8 mouse cellular contexts compared by ENCODE assay signal in the genomic region with DNA sequence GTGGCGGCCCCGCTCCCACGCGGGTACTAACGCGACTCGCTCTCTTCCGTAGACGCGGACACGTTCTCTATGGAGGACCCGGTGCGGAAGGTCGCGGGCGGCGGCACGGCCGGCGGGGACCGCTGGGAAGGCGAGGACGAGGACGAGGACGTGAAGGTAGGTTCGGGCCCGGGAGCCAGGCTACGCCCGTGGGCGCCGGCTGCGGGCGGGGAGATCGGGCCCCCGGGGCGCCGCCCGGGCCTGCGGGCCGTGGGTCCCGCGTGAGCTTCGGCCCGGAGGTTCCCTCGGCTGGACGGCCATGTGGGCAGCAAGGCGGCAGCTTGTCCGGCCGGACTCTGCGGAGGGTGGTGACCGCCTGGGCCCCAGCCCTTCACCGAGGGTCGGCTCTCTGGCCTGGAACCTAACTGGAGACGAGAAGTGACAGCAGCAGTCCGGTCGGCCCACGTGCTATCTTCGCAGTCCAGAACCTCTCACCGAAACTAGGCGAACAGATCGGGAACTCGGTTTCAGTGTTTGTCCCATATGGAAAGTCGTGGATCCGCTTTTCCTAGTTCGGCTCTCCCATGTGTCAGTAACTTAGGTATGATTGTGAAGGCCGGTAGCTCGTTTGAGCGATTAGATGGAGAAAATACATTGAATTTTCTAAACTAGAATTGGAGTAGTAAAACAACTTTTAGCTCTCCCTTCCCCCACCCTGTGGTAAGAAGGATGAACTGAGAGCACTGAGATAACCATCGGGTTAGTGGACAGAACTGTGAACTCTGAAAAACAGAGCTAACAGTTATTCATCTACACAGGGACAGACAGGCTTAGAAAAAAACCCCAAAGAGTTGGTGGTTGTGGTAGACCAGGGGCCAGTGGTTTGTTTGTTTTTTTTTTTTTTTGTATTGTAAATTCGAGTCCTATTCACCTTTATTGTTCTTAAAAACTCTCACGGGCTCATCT. TPM values are rescaled to one million over a fixed set of nuclear protein-coding genes. Genes with fewer than 3 reads are reported as not detected.
DNase-seq lines count a peak whose midpoint lies in the region; ATAC-seq and TF ChIP-seq lines count a peak whose summit lies in the region.

No protein-coding gene starts in this region.

- peak overlapping the region; percentile 95 for H3K27ac ChIP-seq in bone marrow, adult 2 months (ENCODE audit: control insufficient read depth, insufficient read depth, low read depth, low read length, poor library complexity)
- H3K27ac ChIP-seq in forebrain, postnatal 0 days (ENCODE audit: low read depth, low read length): peak overlapping the region; percentile 83
- H3K27ac ChIP-seq in hindbrain, embryonic 16.5 days (ENCODE audit: low read depth, low read length): peak overlapping the region; percentile 86
- peak overlapping the region; percentile 81 for H3K27ac ChIP-seq in limb, embryonic 14.5 days (replicated peaks; ENCODE audit: low read depth, low read length)
- peak overlapping the region; percentile 84 for H3K27ac ChIP-seq in midbrain, embryonic 13.5 days
- peak overlapping the region; percentile 93 for H3K27ac ChIP-seq in stomach, postnatal 0 days (replicated peaks)

- H3K4me3 ChIP-seq in bone marrow, adult 2 months (replicated peaks; ENCODE audit: control insufficient read depth, low read depth, low read length): peak overlapping the region; percentile 80
- peak overlapping the region; percentile 74 for H3K4me3 ChIP-seq in forebrain, postnatal 0 days (ENCODE audit: low read depth, low read length)
- H3K4me3 ChIP-seq in hindbrain, embryonic 16.5 days (ENCODE audit: low read length): peak overlapping the region; percentile 98
- peak overlapping the region; percentile 81 for H3K4me3 ChIP-seq in limb, embryonic 14.5 days (replicated peaks; ENCODE audit: low read length)
- H3K4me3 ChIP-seq in midbrain, embryonic 13.5 days (replicated peaks): peak overlapping the region; percentile 92
- peak overlapping the region; percentile 84 for H3K4me3 ChIP-seq in stomach, postnatal 0 days (ENCODE audit: low read depth, low read length)

- no peaks in the 10 kb centered on the region for H3K27me3 ChIP-seq in forebrain, postnatal 0 days (ENCODE audit: insufficient read depth, low read length)
- H3K27me3 ChIP-seq in hindbrain, embryonic 16.5 days (replicated peaks; ENCODE audit: control insufficient read depth, insufficient read depth, low read length): no peaks in the 10 kb centered on the region
- H3K27me3 ChIP-seq in limb, embryonic 14.5 days (ENCODE audit: control insufficient read depth, insufficient read depth, low read length): no peaks in the 10 kb centered on the region
- no peaks in the 10 kb centered on the region for H3K27me3 ChIP-seq in midbrain, embryonic 13.5 days
- no peaks in the 10 kb centered on the region for H3K27me3 ChIP-seq in stomach, postnatal 0 days (ENCODE audit: control insufficient read depth, insufficient read depth, low read length)

- WGBS in bone marrow, adult 2 months: under 1% methylated on average over 71 of the region's 71 CpGs
- whole genome bisulfite sequencing in forebrain, postnatal 0 days: 1% methylated on average over 51 of the region's 71 CpGs
- under 1% methylated on average over 64 of the region's 71 CpGs for WGBS in hindbrain, embryonic 16.5 days
- WGBS in limb, embryonic 14.5 days: 1% methylated on average over 48 of the region's 71 CpGs
- 2% methylated on average over 60 of the region's 71 CpGs for WGBS in midbrain, embryonic 13.5 days
- WGBS in stomach, postnatal 0 days: under 1% methylated on average over 55 of the region's 71 CpGs

- no peak for TF ChIP-seq EP300 in stomach, postnatal 0 days (optimal IDR thresholded peaks at IDR 0.05)

- peak overlapping the region; percentile 75 for H3K4me2 ChIP-seq in forebrain, postnatal 0 days (ENCODE audit: low read depth)
- peak overlapping the region; percentile 81 for H3K4me2 ChIP-seq in hindbrain, embryonic 16.5 days (ENCODE audit: low read length)
- peak overlapping the region; percentile 65 for H3K4me2 ChIP-seq in limb, embryonic 14.5 days (replicated peaks; ENCODE audit: low read depth, low read length, severe bottlenecking)
- peak overlapping the region; percentile 84 for H3K4me2 ChIP-seq in midbrain, embryonic 13.5 days (replicated peaks)
- peak overlapping the region; percentile 70 for H3K4me2 ChIP-seq in stomach, postnatal 0 days (replicated peaks; ENCODE audit: low read depth)

- TF ChIP-seq CTCF in bone marrow, adult 2 months (IDR thresholded peaks at IDR 0.05; ENCODE audit: control insufficient read depth, insufficient read depth, low read length): no peak
- no peak for TF ChIP-seq CTCF in forebrain, postnatal 0 days (IDR thresholded peaks at IDR 0.05; ENCODE audit: low read depth)
- TF ChIP-seq CTCF in stomach, postnatal 0 days (IDR thresholded peaks at IDR 0.05; ENCODE audit: low read depth): no peak

- peak; percentile 48 for DNase-seq in layer of hippocampus, adult 11-12 months (ENCODE audit: low spot score)
- no peak for DNase-seq in layer of hippocampus, postnatal 36 days
- DNase-seq in forebrain, postnatal 0 days: no peak
- DNase-seq in limb, embryonic 14.5 days (ENCODE audit: low spot score): no peak
- peak; percentile 60 for DNase-seq in stomach, postnatal 0 days (ENCODE audit: low spot score)

- peak; percentile 10; the same call in 1 of the 2 replicates for TF ChIP-seq POLR2A in bone marrow, adult 2 months (IDR thresholded peaks at IDR 0.05; ENCODE audit: borderline replicate concordance, control insufficient read depth, low read depth, low read length)
- no peak for TF ChIP-seq POLR2A in limb, embryonic 14.5 days (IDR thresholded peaks at IDR 0.05; ENCODE audit: borderline replicate concordance, extremely low read depth, insufficient read depth, insufficient read length)

- no peaks in the 10 kb centered on the region; the same call in 1 of the 2 replicates for H3K4me1 ChIP-seq in bone marrow, adult 2 months (ENCODE audit: control insufficient read depth, insufficient read depth, low read length)
- 0 out of 2 replicates have a peak, but pooled peaks cover 6% of the 10 kb centered on the region for H3K4me1 ChIP-seq in forebrain, postnatal 0 days (ENCODE audit: insufficient read depth)
- H3K4me1 ChIP-seq in hindbrain, embryonic 16.5 days (ENCODE audit: control insufficient read depth, insufficient read depth, low read depth, low read length): peaks cover 15% of the 10 kb centered on the region
- H3K4me1 ChIP-seq in limb, embryonic 14.5 days (ENCODE audit: control insufficient read depth, insufficient read depth, low read length): peaks cover 7% of the 10 kb centered on the region; the same call in 1 of the 2 replicates
- H3K4me1 ChIP-seq in midbrain, embryonic 13.5 days (replicated peaks): peaks cover 17% of the 10 kb centered on the region
- H3K4me1 ChIP-seq in stomach, postnatal 0 days (replicated peaks; ENCODE audit: control insufficient read depth, insufficient read depth): no peaks in the 10 kb centered on the region

- H3K9ac ChIP-seq in forebrain, postnatal 0 days: peak overlapping the region; percentile 82
- peak overlapping the region; percentile 83 for H3K9ac ChIP-seq in hindbrain, embryonic 16.5 days (ENCODE audit: low read depth, low read length)
- peak overlapping the region; percentile 90 for H3K9ac ChIP-seq in limb, embryonic 14.5 days (ENCODE audit: low read depth, low read length, severe bottlenecking)
- peak overlapping the region; percentile 92 for H3K9ac ChIP-seq in midbrain, embryonic 13.5 days (replicated peaks)
- H3K9ac ChIP-seq in stomach, postnatal 0 days (ENCODE audit: low read length): peak overlapping the region; percentile 90

- H3K9me3 ChIP-seq in forebrain, postnatal 0 days (ENCODE audit: low read length): no peaks in the 10 kb centered on the region
- H3K9me3 ChIP-seq in hindbrain, embryonic 16.5 days (ENCODE audit: control insufficient read depth, low read length): no peaks in the 10 kb centered on the region
- H3K9me3 ChIP-seq in limb, embryonic 14.5 days (ENCODE audit: control insufficient read depth, low read length): no peaks in the 10 kb centered on the region
- no peaks in the 10 kb centered on the region for H3K9me3 ChIP-seq in midbrain, embryonic 13.5 days
- H3K9me3 ChIP-seq in stomach, postnatal 0 days (ENCODE audit: control insufficient read depth, low read length): no peaks in the 10 kb centered on the region

- ATAC-seq in forebrain, postnatal 0 days: peak; percentile 49; the same call in 1 of the 2 replicates
- ATAC-seq in hindbrain, embryonic 16.5 days: peak; percentile 73; the same call in 1 of the 2 replicates
- peak; percentile 53 for ATAC-seq in limb, embryonic 14.5 days (ENCODE audit: low FRiP score, low read depth)
- no peak; the same call in none of the 2 replicates for ATAC-seq in midbrain, embryonic 13.5 days
- ATAC-seq in stomach, postnatal 0 days (ENCODE audit: low FRiP score, low TSS enrichment): peak; percentile 59

- H3K36me3 ChIP-seq in forebrain, postnatal 0 days (ENCODE audit: insufficient read depth): no peaks in the 10 kb centered on the region
- H3K36me3 ChIP-seq in hindbrain, embryonic 16.5 days (ENCODE audit: control insufficient read depth, insufficient read depth, low read length): no peaks in the 10 kb centered on the region
- peaks cover 17% of the 10 kb centered on the region for H3K36me3 ChIP-seq in limb, embryonic 14.5 days (ENCODE audit: control insufficient read depth, insufficient read depth, low read length)
- H3K36me3 ChIP-seq in midbrain, embryonic 13.5 days: peaks cover 5% of the 10 kb centered on the region
- no peaks in the 10 kb centered on the region for H3K36me3 ChIP-seq in stomach, postnatal 0 days (ENCODE audit: control insufficient read depth, insufficient read depth, low read length)

RNA-seq across cellular contexts. Expression of a gene that starts 0.7 kb away (rescaled TPM):
- 10 to 100 TPM; 18.4 TPM for total RNA-seq in layer of hippocampus, postnatal 36 days (2021)
- polyA plus RNA-seq in bone marrow, adult 2 months (2011; ENCODE audit: insufficient read depth, insufficient read length, low replicate concordance, missing spikeins): 8.4 and 12.0 TPM in 2 replicates
- 18.6 and 23.2 TPM in 2 replicates for total RNA-seq in forebrain, postnatal 0 days (2014; rRNA removed)
- 9.1 and 9.7 TPM in 2 replicates for polyA plus RNA-seq in forebrain, postnatal 0 days (2015; fragmentation: Nextera tagmentation; extraction: Ambion mirVana)
- polyA plus RNA-seq in hindbrain, embryonic 16.5 days (2015; fragmentation: Nextera tagmentation; extraction: Ambion mirVana): 9.6 and 11.5 TPM in 2 replicates
- 13.7 and 17.9 TPM in 2 replicates for polyA plus RNA-seq in limb, embryonic 14.5 days (2012; rRNA removed)
- polyA plus RNA-seq in limb, embryonic 14.5 days (2014; fragmentation: Nextera tagmentation; extraction: Ambion mirVana): 11.0 and 12.1 TPM in 2 replicates
- polyA plus RNA-seq in midbrain, embryonic 13.5 days (2015; fragmentation: Nextera tagmentation; extraction: Ambion mirVana): 10.2 and 11.4 TPM in 2 replicates
- 8.6 and 9.5 TPM in 2 replicates for polyA plus RNA-seq in stomach, postnatal 0 days (2015; fragmentation: Nextera tagmentation; extraction: Ambion mirVana)

Comparison
In these comparisons a context has a peak if more than half of its experiments do, and no peak if none do; other contexts are left out.
1. DNase-seq: peak in layer of hippocampus, adult 11-12 months (single experiment) and stomach, postnatal 0 days (single experiment); none in layer of hippocampus, postnatal 36 days (0 of 2), forebrain, postnatal 0 days (single experiment) and limb, embryonic 14.5 days (single experiment).
2. Peak in every context shown above with its lines, with median percentiles within 50 percentile points of each other: H3K27ac ChIP-seq, H3K4me3 ChIP-seq, H3K4me2 ChIP-seq and H3K9ac ChIP-seq.